Mouse (Mus musculus) ovary, postnatal 10 days (tissue): ENCODE results near the gene 1110032A03Rik.

ENCODE experiments used
- DNase-seq: peaks from one replicate; pipeline ENCODE4 v3.0.0; 2022; ENCODE audit warnings: low spot score

The 1110032A03Rik gene

DNA sequence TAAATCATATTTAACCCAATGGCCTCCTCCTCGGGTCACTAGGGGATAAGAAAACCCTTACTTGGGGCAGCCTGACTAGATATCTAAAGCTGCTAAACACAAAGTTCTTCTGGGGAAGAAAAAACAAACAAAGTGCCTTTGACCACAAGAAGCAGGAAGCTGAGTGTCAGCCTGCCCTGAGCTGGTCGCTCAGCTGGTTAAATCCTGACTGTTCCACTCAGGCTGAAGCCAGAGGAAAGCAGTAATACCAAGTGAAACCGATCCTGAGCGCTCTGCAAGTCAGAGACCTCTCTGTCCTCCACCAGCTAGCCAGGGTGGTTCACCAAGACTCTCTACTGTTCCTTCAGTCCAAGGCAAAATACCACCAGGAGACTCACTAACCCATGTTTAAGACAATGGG, 45.7 kb downstream of the 1110032A03Rik start:
- DNase-seq: no peak

DNA sequence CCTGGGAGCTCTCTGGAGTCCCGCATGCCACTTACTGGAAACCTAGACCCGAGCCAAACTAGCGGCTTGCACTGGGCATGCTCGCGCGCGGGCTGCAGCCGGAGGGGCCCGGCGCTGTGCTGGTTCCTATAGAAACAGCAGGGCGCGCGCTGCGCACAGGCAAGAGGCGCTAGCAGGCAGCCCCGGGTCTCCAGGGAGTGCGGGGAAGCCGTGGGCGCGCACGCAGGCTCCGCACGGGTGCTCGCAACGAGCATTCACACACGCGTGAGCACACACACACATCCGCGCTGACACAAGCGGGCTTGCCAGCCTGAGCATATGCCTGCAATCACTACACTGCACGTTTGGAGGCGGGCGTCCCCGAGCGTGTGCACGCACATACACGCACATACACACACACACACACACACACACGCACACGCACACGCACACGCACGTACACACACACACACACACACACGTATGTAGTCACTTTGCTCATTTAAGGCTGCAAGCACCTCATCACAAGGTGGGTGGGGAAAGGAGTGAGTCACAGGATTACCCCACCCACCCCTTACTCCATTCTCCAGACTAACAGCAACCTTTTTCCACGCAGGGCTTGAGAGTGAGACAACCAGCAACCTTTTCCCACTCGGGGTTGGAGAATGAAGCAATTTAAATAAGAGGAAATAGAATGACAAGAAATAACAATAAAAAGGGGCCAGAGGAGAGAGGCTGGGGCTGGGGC, 47.2 kb downstream of the 1110032A03Rik start:
- no peak for DNase-seq

DNA sequence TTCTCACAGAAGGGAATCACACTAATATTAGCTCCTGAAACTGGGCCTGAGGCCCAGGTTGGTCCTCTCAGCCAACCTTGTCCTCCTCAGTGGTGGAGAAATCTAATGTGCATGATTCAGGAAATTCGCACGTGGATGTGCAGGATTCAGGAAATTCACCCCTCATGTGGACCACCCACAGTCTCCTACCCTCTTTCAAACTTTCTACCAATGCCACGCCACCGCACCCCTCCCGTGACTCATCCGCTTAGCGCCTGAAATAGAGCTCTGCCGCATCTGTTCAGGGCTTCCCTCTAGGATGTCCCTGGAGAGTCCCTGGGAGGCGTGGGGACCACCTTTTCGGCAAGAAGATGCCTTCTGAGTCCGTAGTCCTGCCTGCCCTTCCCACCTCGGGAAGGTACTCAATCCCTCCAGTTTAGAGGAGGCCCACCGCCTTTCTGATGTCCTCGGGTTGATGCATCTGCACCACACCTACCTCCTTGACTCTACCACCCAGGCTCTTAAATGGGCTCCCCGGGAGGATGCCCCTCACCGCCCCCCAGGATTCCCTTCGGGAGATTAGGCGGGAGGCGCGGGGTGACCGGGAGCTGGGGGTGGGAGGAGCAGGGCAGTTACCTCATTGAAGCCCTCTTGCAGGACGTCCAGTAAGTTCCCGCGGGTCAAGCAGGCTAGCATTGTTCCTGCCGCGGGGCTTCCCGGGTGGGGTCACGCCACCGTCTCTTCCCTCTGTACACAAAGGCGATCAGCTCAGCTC, 48.0 kb downstream of the 1110032A03Rik start:
- DNase-seq: no peak

DNA sequence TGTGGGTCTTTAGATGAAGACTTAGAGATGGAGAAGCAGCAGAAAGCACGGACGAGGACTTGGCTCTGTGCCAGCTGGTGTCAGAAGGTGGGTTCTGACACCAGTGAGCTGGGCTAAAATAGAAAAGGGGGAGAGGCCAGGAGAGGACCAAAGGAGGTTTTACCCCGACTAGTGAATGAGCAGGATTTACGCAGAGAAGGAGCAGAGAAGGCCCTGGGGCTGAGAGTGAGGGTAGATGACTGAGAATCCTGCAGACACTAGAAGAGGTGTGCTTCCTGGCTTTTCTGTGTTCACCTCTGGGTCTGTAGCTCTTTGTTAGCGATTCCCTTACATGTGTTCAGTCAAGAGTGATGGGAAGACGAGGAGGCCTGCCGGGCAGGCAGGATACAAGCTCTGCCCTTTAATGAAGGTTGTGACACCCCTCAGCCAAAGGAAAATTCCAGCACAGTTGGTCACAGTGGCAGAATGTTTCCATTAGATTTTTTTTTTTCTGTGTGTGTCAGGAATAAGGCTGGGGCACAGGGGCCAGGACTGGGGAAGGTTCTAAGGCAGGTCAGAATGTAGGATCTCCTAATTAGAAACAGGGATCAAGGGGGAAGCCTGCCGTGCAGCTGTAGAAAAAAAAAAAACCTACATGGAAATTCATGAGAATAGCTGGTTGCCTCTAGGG, 49.3 kb downstream of the 1110032A03Rik start:
- DNase-seq: no peak

DNA sequence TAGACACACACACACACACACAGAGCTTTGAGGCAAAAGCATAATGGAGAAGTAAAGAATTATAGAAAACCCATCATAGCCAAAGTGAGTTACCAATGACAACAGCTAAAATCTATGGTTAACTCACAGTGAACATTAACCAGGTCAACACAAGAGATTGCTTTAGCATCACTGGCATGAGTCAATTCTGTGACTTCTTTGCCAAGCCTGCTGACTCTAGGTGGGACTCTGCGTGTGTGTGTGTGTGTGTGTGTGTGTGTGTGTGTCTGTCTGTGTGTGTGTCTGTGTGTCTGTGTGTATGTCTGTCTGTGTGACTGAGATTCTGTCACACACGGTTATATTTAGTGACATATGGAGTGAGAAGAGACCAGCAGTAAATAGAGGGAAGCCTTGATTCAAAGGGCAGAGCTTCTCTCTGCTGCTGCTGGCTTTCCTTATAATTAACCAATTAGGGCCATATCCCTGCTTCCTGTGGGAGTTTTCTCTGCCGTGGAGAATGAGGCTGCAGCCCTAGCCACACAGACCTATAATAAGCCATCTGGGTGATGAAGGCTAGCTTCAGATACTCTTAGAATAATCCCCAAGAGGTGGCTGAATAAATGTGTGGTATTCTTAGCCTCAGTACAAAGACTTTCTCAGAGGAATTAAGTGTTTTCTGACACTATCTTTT, 50.5 kb downstream of the 1110032A03Rik start:
- no peak for DNase-seq

DNA sequence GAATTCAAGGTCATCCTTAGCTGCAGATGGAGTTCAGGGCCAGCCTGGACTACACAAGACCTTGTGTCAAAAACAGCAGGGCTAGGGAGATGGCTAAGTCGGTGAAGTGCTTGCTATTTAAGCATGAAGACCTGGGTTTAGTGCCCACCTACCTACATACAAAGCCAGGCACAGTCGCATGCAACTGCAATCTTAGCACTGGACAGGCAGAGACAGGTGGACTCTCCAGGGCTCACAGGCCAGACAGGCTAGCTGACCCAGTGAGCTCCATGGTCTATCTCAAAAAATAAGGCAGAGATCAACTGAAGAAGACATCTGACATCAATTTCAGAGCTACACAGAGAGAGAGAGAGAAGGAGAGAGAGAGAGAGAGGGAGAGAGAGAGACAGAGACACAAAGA, 51.2 kb downstream of the 1110032A03Rik start:
- no peak for DNase-seq

DNA sequence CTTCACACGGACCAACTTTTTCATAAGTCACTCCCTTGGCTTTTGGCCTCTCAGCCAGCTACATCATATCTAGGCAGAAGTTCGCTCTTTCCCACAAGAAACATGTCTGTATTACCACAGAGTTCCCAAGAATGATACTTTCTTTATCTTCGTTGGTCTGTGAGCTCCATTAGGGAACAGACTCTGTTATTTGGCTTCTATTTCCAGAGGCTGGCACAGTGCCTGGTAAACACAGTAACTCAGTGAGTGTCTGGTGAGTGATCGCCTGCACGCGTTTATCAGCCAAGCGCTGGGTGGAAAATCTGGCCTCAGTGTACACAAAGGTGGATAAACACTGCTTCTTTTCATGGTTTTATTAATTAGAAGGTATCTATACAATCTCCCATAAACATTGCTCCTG, 51.9 kb downstream of the 1110032A03Rik start:
- peak; percentile 52 for DNase-seq

DNA sequence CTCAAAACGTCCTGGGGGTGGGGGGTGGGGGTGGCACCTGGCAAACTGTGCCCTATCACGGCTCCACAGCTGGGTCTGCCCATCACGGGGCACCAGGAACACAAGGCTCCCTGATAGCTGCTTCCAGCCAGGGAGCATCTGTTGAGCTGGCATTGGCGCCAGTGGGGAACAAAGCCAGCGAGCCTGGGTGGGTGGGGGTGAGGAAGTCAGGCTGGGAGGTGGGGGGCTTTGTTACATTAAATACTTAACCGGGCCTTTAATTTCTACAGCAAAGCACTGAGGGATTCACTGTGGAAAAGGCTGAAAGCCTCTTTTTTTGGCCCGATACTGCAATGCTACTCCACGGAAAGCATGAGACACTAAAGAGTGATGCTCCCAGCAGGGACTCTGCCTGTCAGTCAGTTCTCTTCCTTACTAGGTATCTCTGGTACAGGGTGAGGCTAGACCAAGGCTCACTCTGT, 52.8 kb downstream of the 1110032A03Rik start:
- DNase-seq: no peak

GRCm38 (mm10) chr9:50721061-50721460, 54.3 kb downstream of the 1110032A03Rik start:
- DNase-seq: no peak

DNA sequence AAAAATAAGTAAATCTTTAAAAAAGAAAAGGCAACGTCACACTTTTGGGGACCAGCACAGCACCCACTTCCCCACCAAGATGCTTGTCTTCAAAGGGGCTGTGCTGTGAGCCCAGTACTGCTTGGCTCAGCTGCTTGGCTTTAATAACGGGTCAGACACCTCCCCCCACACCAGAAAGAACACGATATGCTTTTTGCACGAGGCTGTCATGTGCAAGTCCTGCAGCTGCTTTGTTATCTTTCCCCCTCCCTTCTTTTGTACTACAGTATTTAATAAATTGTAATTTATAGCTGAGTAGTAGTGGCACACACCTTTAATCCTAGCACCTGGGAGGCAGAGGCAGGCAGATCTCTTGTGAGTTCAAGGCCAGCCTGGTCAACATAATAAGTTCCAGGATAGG, 56.4 kb downstream of the 1110032A03Rik start:
- DNase-seq: no peak

- DNase-seq: no peak
These were observed 61.1 kb downstream of the 1110032A03Rik start for GRCm38 (mm10) chr9:50714188-50714587.
